Mouse (Mus musculus) cerebellum, postnatal 4 days (tissue): ENCODE measurements at regions not wholly inside any gene's neighbourhood (a gene's known extent, or its start where the extent isn't known, plus 50 kb on each side); places are given as distances from the start of the nearest gene placed in this dataset.
A peak's percentile ranks its signal among the peaks of the same experiment; 100 is the strongest.

Source experiments
- DNase-seq, 2 experiments: peaks; one replicate each; pipeline ENCODE4 v3.0.0; 2022; ENCODE audit warnings: low spot score in 2 of 2, mixed read lengths in 1 of 2

GRCm38 (mm10) chr7:40422125-40422524 is 476.0 kb upstream of the Vstm2b start:
- peak in 1 of 2 experiments; percentile 16 for DNase-seq

GRCm38 (mm10) chr7:40429416-40429815 is 468.7 kb upstream of the Vstm2b start:
- DNase-seq = no peak

GRCm38 (mm10) chr7:40433906-40434305 is 464.2 kb upstream of the Vstm2b start:
- DNase-seq = no peak

GRCm38 (mm10) chr7:40441128-40441527 is 457.0 kb upstream of the Vstm2b start:
- DNase-seq = no peak

- DNase-seq = no peak
Measured at GRCm38 (mm10) chr7:40441786-40442185, 456.3 kb upstream of the Vstm2b start.

- no peak for DNase-seq
Measured at GRCm38 (mm10) chr7:40466382-40466781, 431.7 kb upstream of the Vstm2b start.

GRCm38 (mm10) chr7:40487256-40487655 is 410.9 kb upstream of the Vstm2b start:
- peak in 1 of 2 experiments; percentile 2 for DNase-seq

- DNase-seq = no peak
Measured at GRCm38 (mm10) chr7:40522703-40523267, 375.3 kb upstream of the Vstm2b start.

- no peak for DNase-seq
Measured at GRCm38 (mm10) chr7:40536601-40537000, 361.5 kb upstream of the Vstm2b start.

GRCm38 (mm10) chr7:40537621-40538020 is 360.5 kb upstream of the Vstm2b start:
- no peak for DNase-seq

- DNase-seq = peak in 1 of 2 experiments; percentile 5
Measured at GRCm38 (mm10) chr7:40539789-40540188, 358.3 kb upstream of the Vstm2b start.

- no peak for DNase-seq
Measured at GRCm38 (mm10) chr7:40541283-40541682, 356.8 kb upstream of the Vstm2b start.

GRCm38 (mm10) chr7:40563447-40564118 is 334.5 kb upstream of the Vstm2b start:
- no peak for DNase-seq

- no peak for DNase-seq
Measured at GRCm38 (mm10) chr7:40575971-40576370, 322.2 kb upstream of the Vstm2b start.

- DNase-seq = no peak
Measured at GRCm38 (mm10) chr7:40577365-40577764, 320.8 kb upstream of the Vstm2b start.

- DNase-seq = no peak
Measured at GRCm38 (mm10) chr7:40620761-40621160, 277.4 kb upstream of the Vstm2b start.

GRCm38 (mm10) chr7:40622811-40623210 is 275.3 kb upstream of the Vstm2b start:
- peak in 1 of 2 experiments; percentile 1 for DNase-seq

GRCm38 (mm10) chr7:40623286-40623685 is 274.8 kb upstream of the Vstm2b start:
- DNase-seq = no peak

GRCm38 (mm10) chr7:40636369-40636768 is 261.8 kb upstream of the Vstm2b start:
- DNase-seq = no peak

GRCm38 (mm10) chr7:40654982-40655381 is 243.1 kb upstream of the Vstm2b start:
- DNase-seq = no peak

- DNase-seq = no peak
Measured at GRCm38 (mm10) chr7:40655391-40655790, 242.7 kb upstream of the Vstm2b start.

- no peak for DNase-seq
Measured at GRCm38 (mm10) chr7:40659662-40660061, 238.5 kb upstream of the Vstm2b start.

GRCm38 (mm10) chr7:40663781-40664180 is 234.3 kb upstream of the Vstm2b start:
- no peak for DNase-seq

GRCm38 (mm10) chr7:40666625-40667024 is 231.5 kb upstream of the Vstm2b start:
- no peak for DNase-seq
